Mouse (Mus musculus): ENCODE data around the gene Espn. TPM values are rescaled to one million over a fixed set of nuclear protein-coding genes. Genes with fewer than 3 reads are reported as not detected.

Gene Espn
- polyA plus RNA-seq, 1 experiment from 2014 or later = 4.0 TPM

DNA sequence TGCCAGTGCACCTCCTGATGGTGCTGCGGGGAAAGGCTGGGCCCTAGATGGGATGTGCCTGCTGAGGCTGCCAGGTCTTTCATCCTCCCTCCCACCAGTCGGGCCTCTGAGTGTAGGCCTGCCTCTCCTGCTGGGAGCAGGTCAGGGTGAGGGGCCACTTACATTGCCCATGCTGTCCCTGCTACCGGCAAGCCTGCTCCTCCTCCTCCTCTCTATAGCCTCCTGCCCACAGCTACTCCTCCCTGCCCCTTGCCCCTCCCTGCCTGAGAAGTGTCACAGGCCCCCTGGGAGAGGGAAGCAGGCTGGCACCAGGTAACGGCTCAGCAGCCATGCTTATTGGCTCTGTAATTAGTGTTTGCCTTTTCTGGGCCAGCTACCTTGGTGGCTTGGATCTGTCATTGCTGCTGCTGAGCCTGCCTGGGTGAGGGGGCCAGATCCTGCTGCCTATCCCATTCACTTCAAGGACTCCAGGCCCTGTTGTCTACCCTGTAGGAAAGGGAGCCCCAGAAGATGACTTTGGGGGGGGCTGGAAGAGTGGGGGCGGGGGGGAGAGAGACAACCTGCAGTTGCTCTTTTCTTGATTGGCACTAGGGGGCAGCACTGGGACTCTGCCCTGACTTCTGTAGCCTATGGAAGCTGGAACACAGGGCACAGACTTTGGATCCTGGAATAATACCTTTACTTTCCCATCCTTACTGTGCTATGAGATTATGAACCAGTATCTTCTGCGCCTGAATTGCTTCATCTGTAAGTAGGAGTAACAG lies 15.9 kb downstream of the Espn start:
- no peak for DNase-seq (ENCODE audit: low spot score)
- Histone ChIP-seq H3K36me3 (no peaks in the 10 kb centered on the region), H3K9me3 (no peaks in the 10 kb centered on the region), H3K4me1 (peaks cover 26% of the 10 kb centered on the region), H3K27me3 (ENCODE audit: insufficient read depth, poor library complexity, severe bottlenecking) (peaks cover 75% of the 10 kb centered on the region), H3K4me3 (no peak overlapping the region), H3K27ac (no peak overlapping the region)
- WGBS = 32% methylated on average over 6 of the region's 6 CpGs

DNA sequence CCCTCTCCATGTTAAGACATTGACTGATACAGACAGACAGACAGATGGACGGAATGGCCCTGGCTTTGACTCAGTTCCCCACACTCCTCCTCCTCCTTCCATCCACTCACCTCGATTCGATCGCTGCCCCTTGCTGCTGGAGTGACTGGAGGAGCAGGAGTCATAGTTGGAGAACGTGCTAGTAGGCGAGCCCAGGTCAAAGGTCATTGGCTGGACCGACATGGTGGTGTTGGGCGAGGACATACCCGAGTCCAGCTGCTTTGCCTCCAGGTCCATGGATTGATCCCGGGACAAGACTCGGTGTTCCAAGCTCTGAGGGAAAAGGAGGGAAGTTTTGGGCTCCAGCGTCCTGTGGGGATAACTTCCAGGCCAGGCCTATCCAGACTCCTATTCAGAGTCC lies 16.8 kb downstream of the Espn start:
- Histone ChIP-seq H3K4me1 (peaks cover 35% of the 10 kb centered on the region), H3K9me3 (no peaks in the 10 kb centered on the region), H3K4me3 (no peak overlapping the region), H3K36me3 (no peaks in the 10 kb centered on the region), H3K27ac (no peak overlapping the region), H3K27me3 (ENCODE audit: insufficient read depth, poor library complexity, severe bottlenecking) (peaks cover 76% of the 10 kb centered on the region)
- DNase-seq (ENCODE audit: low spot score) = no peak
- WGBS = 80% methylated on average over 12 of the region's 12 CpGs

GRCm38 (mm10) chr4:152134507-152134906 lies 17.7 kb downstream of the Espn start:
- peaks cover 79% of the 10 kb centered on the region for H3K27me3 ChIP-seq (ENCODE audit: insufficient read depth, poor library complexity, severe bottlenecking)
- no peak for DNase-seq (ENCODE audit: low spot score)
- no peak overlapping the region for H3K4me3 ChIP-seq
- H3K9me3 ChIP-seq = no peaks in the 10 kb centered on the region
- H3K36me3 ChIP-seq = no peaks in the 10 kb centered on the region
- no peak overlapping the region for H3K27ac ChIP-seq
- peaks cover 44% of the 10 kb centered on the region for H3K4me1 ChIP-seq

DNA sequence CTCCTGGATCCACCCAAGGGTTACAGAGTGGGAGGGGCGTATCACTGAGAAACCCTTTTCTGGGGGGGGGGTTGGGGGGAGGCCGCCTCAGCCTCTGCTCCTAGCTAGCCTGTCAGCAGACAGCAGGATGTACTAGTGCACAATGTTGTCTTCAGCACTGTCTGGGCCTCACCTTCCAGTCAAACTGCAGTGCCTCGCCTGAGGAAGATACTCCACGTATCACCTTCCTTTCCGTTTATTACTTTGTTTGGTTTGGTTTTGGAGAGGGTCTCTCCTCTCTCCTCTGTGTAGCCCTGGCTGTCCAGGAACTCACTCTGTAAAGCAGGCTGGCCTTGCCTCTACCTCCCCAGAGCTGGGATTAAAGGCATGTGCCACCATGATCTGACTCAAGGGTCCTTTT lies 19.0 kb downstream of the Espn start:
- Histone ChIP-seq H3K36me3 (no peaks in the 10 kb centered on the region), H3K9me3 (no peaks in the 10 kb centered on the region), H3K4me1 (peaks cover 42% of the 10 kb centered on the region), H3K27ac (no peak overlapping the region), H3K27me3 (ENCODE audit: insufficient read depth, poor library complexity, severe bottlenecking) (peaks cover 92% of the 10 kb centered on the region), H3K4me3 (no peak overlapping the region)
- WGBS = 52% methylated on average over 5 of the region's 5 CpGs
- DNase-seq (ENCODE audit: low spot score) = no peak

- H3K27ac ChIP-seq = no peak overlapping the region
- WGBS = 26% methylated on average over 10 of the region's 10 CpGs
- H3K27me3 ChIP-seq (ENCODE audit: insufficient read depth, poor library complexity, severe bottlenecking) = peaks cover 97% of the 10 kb centered on the region
- no peaks in the 10 kb centered on the region for H3K9me3 ChIP-seq
- no peak overlapping the region for H3K4me3 ChIP-seq
- DNase-seq (ENCODE audit: low spot score) = no peak
- no peaks in the 10 kb centered on the region for H3K36me3 ChIP-seq
- peaks cover 40% of the 10 kb centered on the region for H3K4me1 ChIP-seq
Measured at GRCm38 (mm10) chr4:152132772-152133169, 19.4 kb downstream of the Espn start.

DNA sequence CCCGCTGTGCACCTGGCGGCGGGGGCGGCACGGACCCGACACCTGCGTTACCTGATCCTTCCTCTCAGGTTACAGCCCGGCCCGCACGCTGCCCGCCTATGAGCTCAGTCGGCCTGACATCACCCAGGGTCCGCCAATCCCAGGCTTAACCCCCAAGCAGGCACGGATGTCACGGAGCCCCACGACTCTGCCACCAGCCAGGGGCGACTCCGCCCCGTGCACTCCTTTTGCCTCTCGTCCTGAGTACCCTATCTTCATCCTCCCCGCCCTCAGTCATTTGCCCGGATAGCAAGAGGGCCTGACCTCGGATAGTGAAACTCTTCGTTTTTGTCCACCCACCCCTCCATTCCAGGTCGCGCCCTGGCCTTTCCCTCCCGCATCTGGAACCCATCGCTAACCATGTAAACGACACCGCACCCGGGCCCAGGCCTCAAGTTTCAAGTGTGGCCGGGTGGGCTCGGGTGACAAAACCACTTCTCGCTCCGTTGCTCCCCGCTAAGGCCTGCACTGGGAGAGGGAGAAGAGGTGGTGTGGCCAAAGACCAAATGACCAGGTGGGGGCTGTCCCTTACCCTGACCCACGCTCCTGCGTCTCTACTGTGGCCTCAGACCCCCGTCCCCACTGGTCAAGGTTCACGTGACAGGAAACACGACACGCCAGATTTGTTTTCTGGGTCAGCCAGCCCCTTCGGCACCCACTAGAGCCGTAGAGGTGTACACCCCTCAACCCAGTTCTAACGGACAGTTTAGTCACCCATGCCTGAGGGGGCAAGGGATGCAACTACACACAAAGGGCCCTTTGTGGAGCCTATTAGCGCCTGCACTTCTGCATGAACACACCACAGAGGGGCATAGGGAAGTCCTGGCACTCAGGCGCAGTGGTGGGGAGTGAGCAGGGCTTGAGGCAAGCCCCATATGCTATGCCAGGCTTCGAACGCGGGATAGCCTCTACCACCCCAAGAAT lies 20.1 kb downstream of the Espn start:
- DNase-seq (ENCODE audit: low spot score) = no peak
- Histone ChIP-seq H3K9me3 (no peaks in the 10 kb centered on the region), H3K36me3 (no peaks in the 10 kb centered on the region), H3K27me3 (ENCODE audit: insufficient read depth, poor library complexity, severe bottlenecking) (peaks cover 97% of the 10 kb centered on the region), H3K27ac (peak overlapping the region; percentile 59; the same call in 1 of the 2 replicates), H3K4me1 (peaks cover 40% of the 10 kb centered on the region), H3K4me3 (peak overlapping the region; percentile 59)
- 6% methylated on average over 50 of the region's 50 CpGs for WGBS

- peak overlapping the region; percentile 59 for H3K4me3 ChIP-seq
- no peak for DNase-seq (ENCODE audit: low spot score)
- H3K27me3 ChIP-seq (ENCODE audit: insufficient read depth, poor library complexity, severe bottlenecking) = peaks cover 99% of the 10 kb centered on the region
- no peaks in the 10 kb centered on the region for H3K36me3 ChIP-seq
- whole genome bisulfite sequencing = under 1% methylated on average over 85 of the region's 85 CpGs
- peak overlapping the region; percentile 59 for H3K27ac ChIP-seq
- no peaks in the 10 kb centered on the region for H3K9me3 ChIP-seq
- peaks cover 51% of the 10 kb centered on the region for H3K4me1 ChIP-seq
Measured at GRCm38 (mm10) chr4:152130771-152131653, 21.2 kb downstream of the Espn start.

- Histone ChIP-seq H3K9me3 (no peaks in the 10 kb centered on the region), H3K4me3 (peak overlapping the region; percentile 13; the same call in 1 of the 2 replicates), H3K36me3 (no peaks in the 10 kb centered on the region), H3K4me1 (peaks cover 66% of the 10 kb centered on the region), H3K27me3 (ENCODE audit: insufficient read depth, poor library complexity, severe bottlenecking) (peaks cover 100% of the 10 kb centered on the region), H3K27ac (peak overlapping the region; percentile 32; the same call in 1 of the 2 replicates)
- no peak for DNase-seq (ENCODE audit: low spot score)
- WGBS = 34% methylated on average over 13 of the region's 13 CpGs
Measured at GRCm38 (mm10) chr4:152129395-152129930, 22.7 kb downstream of the Espn start.

- Histone ChIP-seq H3K4me1 (peaks cover 66% of the 10 kb centered on the region), H3K36me3 (no peaks in the 10 kb centered on the region), H3K27ac (no peak overlapping the region), H3K27me3 (ENCODE audit: insufficient read depth, poor library complexity, severe bottlenecking) (peaks cover 100% of the 10 kb centered on the region), H3K4me3 (no peak overlapping the region), H3K9me3 (no peaks in the 10 kb centered on the region)
- no peak for DNase-seq (ENCODE audit: low spot score)
- WGBS = 60% methylated on average over 5 of the region's 5 CpGs
Measured at GRCm38 (mm10) chr4:152128784-152129183, 23.4 kb downstream of the Espn start.

GRCm38 (mm10) chr4:152127884-152128283 lies 24.3 kb downstream of the Espn start:
- peaks cover 100% of the 10 kb centered on the region for H3K27me3 ChIP-seq (ENCODE audit: insufficient read depth, poor library complexity, severe bottlenecking)
- no peak for DNase-seq (ENCODE audit: low spot score)
- no peak overlapping the region for H3K4me3 ChIP-seq
- H3K4me1 ChIP-seq = peaks cover 66% of the 10 kb centered on the region
- no peaks in the 10 kb centered on the region for H3K9me3 ChIP-seq
- H3K27ac ChIP-seq = no peak overlapping the region
- H3K36me3 ChIP-seq = no peaks in the 10 kb centered on the region
- WGBS = 73% methylated on average over 11 of the region's 11 CpGs

- Histone ChIP-seq H3K36me3 (no peaks in the 10 kb centered on the region), H3K4me3 (peak overlapping the region; percentile 55), H3K4me1 (peaks cover 53% of the 10 kb centered on the region), H3K9me3 (no peaks in the 10 kb centered on the region), H3K27me3 (ENCODE audit: insufficient read depth, poor library complexity, severe bottlenecking) (peaks cover 98% of the 10 kb centered on the region), H3K27ac (peak overlapping the region; percentile 49; the same call in 1 of the 2 replicates)
- 6% methylated on average over 65 of the region's 65 CpGs for WGBS
- no peak for DNase-seq (ENCODE audit: low spot score)
Measured at GRCm38 (mm10) chr4:152126026-152126920, 25.9 kb downstream of the Espn start.
